Mouse (Mus musculus) embryonic facial prominence, embryonic 13.5 days (tissue): ENCODE results near the gene Lingo2. TPM values are rescaled to one million over a fixed set of nuclear protein-coding genes. Genes with fewer than 3 reads are reported as not detected.

Source experiments
- ATAC-seq: fragments of 200-750 bp; cut with Nextera tagmentation; 2 replicates; pipeline ENCODE4 v1.8.0; 2017; ENCODE audit warnings: low read depth; ENCODE audit not compliant: insufficient number of reproducible peaks, insufficient read depth, low FRiP score, low TSS enrichment
- H3K27ac ChIP-seq: fragments of 300-500 bp; sonication (generic); 2 replicates; pipeline ENCODE4 v1.5.1; 2015; ENCODE audit warnings: moderate library complexity, mild to moderate bottlenecking, inconsistent platforms
- H3K27me3 ChIP-seq: fragments of 300-500 bp; sonication (generic); 2 replicates; pipeline ENCODE4 v1.6.1; 2015; ENCODE audit warnings: mild to moderate bottlenecking, inconsistent platforms
- H3K36me3 ChIP-seq: fragments of 300-500 bp; sonication (generic); 2 replicates; pipeline ENCODE4 v1.6.1; 2015; ENCODE audit warnings: mild to moderate bottlenecking, inconsistent platforms
- H3K4me1 ChIP-seq: fragments of 300-500 bp; sonication (generic); 2 replicates; pipeline ENCODE4 v1.6.1; 2015; ENCODE audit warnings: inconsistent platforms
- H3K4me2 ChIP-seq: fragments of 300-500 bp; sonication (generic); 2 replicates; pipeline ENCODE4 v1.6.1; 2015; ENCODE audit warnings: moderate library complexity, mild to moderate bottlenecking, inconsistent platforms
- H3K4me3 ChIP-seq: fragments of 300-500 bp; sonication (generic); 2 replicates; pipeline ENCODE4 v1.5.1; 2015; ENCODE audit warnings: mild to moderate bottlenecking, inconsistent platforms
- H3K9ac ChIP-seq: fragments of 300-500 bp; sonication (generic); 2 replicates; pipeline ENCODE4 v1.6.1; 2015; ENCODE audit warnings: mild to moderate bottlenecking, inconsistent platforms
- H3K9me3 ChIP-seq: fragments of 300-500 bp; sonication (generic); 2 replicates; pipeline ENCODE4 v1.6.1; 2016; ENCODE audit warnings: inconsistent platforms
- WGBS: fragments of 180-500 bp; shearing (Covaris S2); methylation state at CpG from one replicate; pipeline ENCODE4 v1.1.7; 2015; ENCODE audit warnings: mixed read lengths; 5-methylcytosine and 5-hydroxymethylcytosine counted together
- polyA plus RNA-seq: library from polyadenylated mRNA; unstranded; fragments of >200 nt; fragmentation: Nextera tagmentation; extraction: Ambion mirVana; gene quantifications from 2 replicates; pipeline ENCODE4 v1.2.1, GENCODE M21; 2015

The Lingo2 gene
- polyA plus RNA-seq, 1 experiment from 2014 or later = 6.9 TPM

DNA sequence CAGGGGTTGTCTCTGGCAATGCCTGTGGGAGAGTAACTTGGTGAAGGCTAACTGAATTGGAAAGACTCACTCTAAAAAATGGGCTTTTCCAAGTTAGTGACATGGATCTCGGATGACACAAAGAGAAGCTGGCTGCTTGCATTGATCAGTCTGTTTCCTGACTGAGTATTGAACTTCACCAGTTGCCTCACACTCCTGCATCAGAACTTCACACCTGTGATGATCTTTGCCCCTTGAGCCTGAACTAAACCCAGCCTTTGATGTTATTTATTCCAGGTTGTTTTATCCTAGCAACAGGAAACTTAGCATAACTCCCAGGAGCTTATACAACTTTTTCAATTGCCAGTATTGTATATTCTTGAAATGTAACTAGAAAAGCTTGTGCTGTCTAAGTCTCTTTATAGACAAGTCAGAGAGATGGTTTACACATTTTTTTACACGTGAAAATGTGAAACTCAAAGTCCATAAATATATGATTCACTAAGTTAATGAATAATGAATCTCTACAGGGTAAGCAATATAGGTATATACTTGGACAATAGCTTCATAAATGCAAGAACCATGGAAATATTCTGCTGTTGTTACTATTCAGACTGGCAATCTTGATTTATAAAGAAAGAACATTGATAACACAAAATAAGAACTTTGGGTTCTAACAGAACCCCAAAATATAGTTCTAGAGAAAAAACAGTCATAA, 410.7 kb downstream of the Lingo2 start:
- 55% methylated on average over 2 of the region's 2 CpGs for WGBS
- no peak overlapping the region for H3K9ac ChIP-seq
- no peaks in the 10 kb centered on the region for H3K4me1 ChIP-seq
- no peaks in the 10 kb centered on the region for H3K27me3 ChIP-seq
- no peak overlapping the region for H3K27ac ChIP-seq
- no peaks in the 10 kb centered on the region for H3K36me3 ChIP-seq
- no peak overlapping the region for H3K4me3 ChIP-seq
- no peaks in the 10 kb centered on the region for H3K9me3 ChIP-seq
- H3K4me2 ChIP-seq = no peak overlapping the region
- no peak for ATAC-seq

DNA sequence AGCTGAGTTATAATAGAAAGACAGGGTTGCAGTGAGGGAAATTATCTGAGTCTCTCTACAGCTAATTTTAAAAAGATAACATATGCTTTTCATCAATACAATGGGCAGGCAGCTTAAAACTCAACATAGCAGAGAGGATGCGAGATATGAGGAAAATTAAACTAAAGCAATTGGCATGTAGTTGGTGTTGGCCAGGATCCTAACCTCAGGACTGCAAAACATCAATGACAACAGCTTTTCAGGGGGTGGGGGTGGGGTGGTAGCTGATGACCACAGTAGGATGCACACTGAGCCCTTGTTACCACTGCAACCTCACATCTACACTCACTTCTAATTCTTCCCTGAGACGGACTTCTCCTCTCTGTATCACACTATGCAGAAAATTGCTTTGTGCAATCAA, 417.7 kb downstream of the Lingo2 start:
- no peak overlapping the region for H3K27ac ChIP-seq
- no peak for ATAC-seq

DNA sequence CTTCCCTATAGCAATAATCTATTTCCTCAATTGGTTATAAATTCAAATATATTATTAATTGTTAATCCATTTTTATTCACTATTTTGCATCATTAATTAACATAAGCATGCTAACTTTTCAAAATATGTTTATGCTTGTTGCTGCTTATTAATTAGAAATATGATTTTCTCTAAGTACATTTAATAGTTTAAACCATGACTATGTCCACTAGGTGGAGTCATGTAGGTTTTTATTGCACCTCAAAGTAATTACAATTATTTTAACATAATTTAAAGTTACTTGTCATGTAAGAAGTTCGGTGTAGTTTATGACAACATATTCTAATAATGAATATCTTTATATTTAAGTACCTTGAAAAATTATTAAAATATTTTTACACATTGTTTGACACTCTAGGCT, 461.3 kb downstream of the Lingo2 start:
- 76% methylated on average over 1 of the region's 1 CpGs for WGBS
- H3K4me2 ChIP-seq = no peak overlapping the region
- no peak overlapping the region for H3K27ac ChIP-seq
- no peak overlapping the region for H3K4me3 ChIP-seq
- H3K4me1 ChIP-seq = no peaks in the 10 kb centered on the region
- no peaks in the 10 kb centered on the region for H3K9me3 ChIP-seq
- H3K36me3 ChIP-seq = no peaks in the 10 kb centered on the region
- ATAC-seq = no peak
- H3K9ac ChIP-seq = no peak overlapping the region
- H3K27me3 ChIP-seq = no peaks in the 10 kb centered on the region

More for the DNA sequence above, 417.7 kb downstream of the Lingo2 start:
- H3K36me3 ChIP-seq = no peaks in the 10 kb centered on the region
- H3K9me3 ChIP-seq = no peaks in the 10 kb centered on the region
- H3K27me3 ChIP-seq = no peaks in the 10 kb centered on the region
- H3K4me3 ChIP-seq = no peak overlapping the region
- 64% methylated on average over 2 of the region's 2 CpGs for WGBS
- no peak overlapping the region for H3K9ac ChIP-seq
- H3K4me1 ChIP-seq = no peaks in the 10 kb centered on the region
- no peak overlapping the region for H3K4me2 ChIP-seq

DNA sequence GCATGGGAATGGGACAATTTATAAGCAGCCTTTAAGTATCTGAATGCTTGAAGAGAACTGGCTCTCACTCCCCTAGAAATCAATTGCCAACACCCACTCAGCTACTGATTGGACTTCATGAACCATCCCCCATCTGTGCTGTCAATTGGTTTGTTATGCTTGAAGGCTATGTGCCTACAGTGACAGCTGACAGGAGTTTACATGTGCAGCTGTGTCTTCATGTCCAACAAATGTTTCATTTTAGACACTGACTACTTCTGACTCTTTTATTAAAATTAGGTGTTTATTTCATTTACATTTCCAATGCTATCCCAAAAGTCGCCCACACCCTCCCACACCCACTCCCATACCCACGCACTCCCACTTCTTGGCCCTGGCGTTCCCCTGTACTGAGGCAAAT, 516.3 kb downstream of the Lingo2 start:
- Histone ChIP-seq H3K9ac (no peak overlapping the region), H3K27ac (no peak overlapping the region), H3K27me3 (no peaks in the 10 kb centered on the region), H3K4me2 (no peak overlapping the region), H3K4me3 (no peak overlapping the region), H3K9me3 (no peaks in the 10 kb centered on the region), H3K36me3 (no peaks in the 10 kb centered on the region), H3K4me1 (no peaks in the 10 kb centered on the region)
- ATAC-seq = no peak
- WGBS = 90% methylated on average over 3 of the region's 3 CpGs

DNA sequence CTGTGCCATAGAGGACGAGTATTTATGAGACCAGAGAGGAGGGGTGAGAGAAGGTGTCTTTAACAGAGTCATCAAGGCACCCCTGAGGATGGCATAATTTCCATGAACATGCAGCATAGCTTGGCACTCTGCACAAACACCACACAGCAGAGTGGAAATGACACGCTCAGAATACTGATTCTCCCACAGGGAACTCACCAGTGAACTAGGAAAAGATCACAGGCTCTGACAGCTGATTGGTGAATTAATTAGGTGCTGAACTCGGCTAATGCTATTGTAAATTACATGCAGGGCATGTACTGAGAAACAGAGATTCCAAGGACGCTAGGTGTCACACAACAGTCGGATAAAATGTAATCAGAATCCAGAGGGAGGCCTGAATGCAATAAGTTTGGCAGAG, 525.4 kb downstream of the Lingo2 start:
- 53% methylated on average over 5 of the region's 5 CpGs for WGBS
- no peak overlapping the region for H3K27ac ChIP-seq
- no peaks in the 10 kb centered on the region for H3K36me3 ChIP-seq
- no peaks in the 10 kb centered on the region for H3K9me3 ChIP-seq
- no peak for ATAC-seq
- no peak overlapping the region for H3K9ac ChIP-seq
- H3K4me2 ChIP-seq = no peak overlapping the region
- H3K4me3 ChIP-seq = no peak overlapping the region
- H3K27me3 ChIP-seq = no peaks in the 10 kb centered on the region
- no peaks in the 10 kb centered on the region for H3K4me1 ChIP-seq

DNA sequence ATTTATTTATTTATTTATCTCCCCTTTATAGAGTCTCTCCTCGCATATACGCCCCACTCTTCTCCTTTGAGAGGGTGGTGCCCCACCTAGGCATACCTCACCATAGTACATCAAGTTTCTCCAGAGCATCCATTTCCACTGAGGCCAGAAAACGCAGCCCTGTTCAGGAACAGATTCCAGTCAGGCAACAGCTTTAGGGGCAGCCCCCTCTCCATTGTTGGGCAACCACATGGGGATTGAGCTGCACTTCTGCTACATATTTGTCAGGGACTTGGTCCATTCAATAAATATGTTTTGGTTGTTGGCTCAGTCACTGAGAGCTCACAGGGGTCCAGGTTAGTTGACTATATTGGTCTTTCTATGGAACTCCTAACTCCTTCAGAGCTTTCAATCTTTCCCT, 544.2 kb downstream of the Lingo2 start:
- H3K9ac ChIP-seq = no peak overlapping the region
- no peak overlapping the region for H3K4me2 ChIP-seq
- H3K27me3 ChIP-seq = no peaks in the 10 kb centered on the region
- no peak overlapping the region for H3K27ac ChIP-seq
- no peaks in the 10 kb centered on the region for H3K36me3 ChIP-seq
- ATAC-seq = no peak; the same call in 1 of the 2 replicates
- no peaks in the 10 kb centered on the region for H3K9me3 ChIP-seq
- WGBS = 92% methylated on average over 3 of the region's 3 CpGs
- no peaks in the 10 kb centered on the region for H3K4me1 ChIP-seq
- H3K4me3 ChIP-seq = no peak overlapping the region

DNA sequence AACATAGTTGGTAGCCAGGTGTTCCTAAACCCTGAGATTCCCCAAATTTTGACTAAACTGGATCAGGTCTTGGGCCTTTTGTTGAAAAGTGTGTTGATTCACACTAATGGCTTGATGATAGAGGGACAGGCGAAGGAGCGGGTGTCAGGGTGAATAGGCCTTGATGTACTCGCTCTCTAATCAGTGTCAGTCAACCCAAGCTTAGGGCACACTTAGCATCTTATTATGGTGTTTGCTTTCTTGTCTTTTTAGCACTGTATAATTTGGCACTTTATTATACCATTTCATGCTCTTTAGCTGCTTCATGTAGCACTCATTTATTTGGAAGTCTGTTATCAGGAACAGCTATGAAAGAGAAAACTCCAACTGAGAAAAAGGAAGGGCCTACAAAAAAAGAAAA, 582.6 kb downstream of the Lingo2 start:
- Histone ChIP-seq H3K9ac (no peak overlapping the region), H3K27ac (no peak overlapping the region), H3K4me3 (no peak overlapping the region), H3K4me1 (no peaks in the 10 kb centered on the region), H3K27me3 (no peaks in the 10 kb centered on the region), H3K4me2 (no peak overlapping the region), H3K9me3 (no peaks in the 10 kb centered on the region), H3K36me3 (no peaks in the 10 kb centered on the region)
- WGBS = 77% methylated on average over 3 of the region's 3 CpGs
- ATAC-seq = no peak

DNA sequence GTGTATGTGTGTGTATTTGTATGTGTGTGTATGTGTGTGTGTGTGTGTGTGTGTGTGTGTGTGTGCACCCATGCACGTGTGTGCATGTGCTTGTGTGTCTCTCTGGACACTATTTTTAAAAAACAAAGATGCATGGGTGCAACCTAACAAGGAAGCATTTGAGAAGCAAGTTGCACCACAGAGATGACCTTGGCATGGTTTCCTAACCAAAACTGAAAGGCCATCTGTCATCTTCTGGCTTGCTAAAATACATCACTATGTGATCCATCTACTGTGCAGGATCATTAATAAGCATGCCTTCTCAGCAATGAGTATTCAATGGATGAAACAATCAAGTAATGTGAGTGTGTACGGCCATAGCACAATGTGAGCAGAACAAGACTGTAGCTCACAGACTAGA, 597.1 kb downstream of the Lingo2 start:
- H3K4me3 ChIP-seq = no peak overlapping the region
- H3K4me2 ChIP-seq = no peak overlapping the region
- WGBS = 72% methylated on average over 2 of the region's 2 CpGs
- H3K4me1 ChIP-seq = no peaks in the 10 kb centered on the region
- no peak overlapping the region for H3K27ac ChIP-seq
- H3K9ac ChIP-seq = no peak overlapping the region
- no peak for ATAC-seq
- H3K27me3 ChIP-seq = no peaks in the 10 kb centered on the region
- no peaks in the 10 kb centered on the region for H3K36me3 ChIP-seq
- H3K9me3 ChIP-seq = no peaks in the 10 kb centered on the region

DNA sequence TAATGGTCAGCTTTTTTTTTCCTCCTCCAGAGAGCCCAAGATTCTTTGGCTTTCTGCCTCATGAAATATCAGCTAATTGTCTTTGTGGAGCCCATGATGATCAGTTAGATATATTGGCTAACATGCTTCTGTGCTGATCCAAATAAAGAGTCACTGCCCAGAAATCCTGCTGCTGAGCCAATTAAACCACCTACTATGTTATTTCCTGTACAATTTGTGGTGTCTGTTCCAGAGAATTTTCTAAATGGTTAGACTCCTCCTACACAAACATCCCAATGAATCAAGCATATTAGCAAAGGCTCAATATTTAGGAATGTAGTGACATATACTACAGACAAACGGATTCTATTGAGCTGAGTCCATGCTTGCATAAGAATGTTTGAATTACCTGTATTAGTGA, 619.8 kb downstream of the Lingo2 start:
- H3K4me1 ChIP-seq = no peaks in the 10 kb centered on the region
- H3K9me3 ChIP-seq = no peaks in the 10 kb centered on the region
- 79% methylated on average over 1 of the region's 1 CpGs for WGBS
- no peak overlapping the region for H3K9ac ChIP-seq
- no peaks in the 10 kb centered on the region for H3K27me3 ChIP-seq
- H3K4me3 ChIP-seq = no peak overlapping the region
- no peak for ATAC-seq
- H3K27ac ChIP-seq = no peak overlapping the region
- H3K36me3 ChIP-seq = no peaks in the 10 kb centered on the region
- no peak overlapping the region for H3K4me2 ChIP-seq

DNA sequence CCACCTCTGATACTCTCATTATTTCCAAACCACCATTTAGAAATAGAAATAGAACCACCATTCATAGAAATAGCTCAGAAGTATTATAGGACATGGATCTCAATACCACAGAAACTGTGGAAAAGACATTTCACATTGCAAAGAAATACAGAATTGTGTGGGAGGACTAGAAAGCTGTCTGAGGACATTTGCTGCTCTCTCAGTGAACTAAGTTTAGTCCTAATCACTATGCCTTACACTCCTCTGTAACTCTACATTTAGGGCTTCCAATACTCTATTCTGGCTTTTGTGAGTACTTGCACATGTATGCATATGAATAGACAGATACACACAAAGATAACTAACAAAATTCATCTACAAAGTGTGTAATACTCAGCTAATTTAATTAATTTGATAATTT, 625.9 kb downstream of the Lingo2 start:
- Histone ChIP-seq H3K27ac (no peak overlapping the region), H3K4me3 (no peak overlapping the region), H3K9ac (no peak overlapping the region), H3K4me2 (no peak overlapping the region), H3K9me3 (no peaks in the 10 kb centered on the region), H3K36me3 (no peaks in the 10 kb centered on the region), H3K27me3 (no peaks in the 10 kb centered on the region), H3K4me1 (no peaks in the 10 kb centered on the region)
- ATAC-seq = no peak

DNA sequence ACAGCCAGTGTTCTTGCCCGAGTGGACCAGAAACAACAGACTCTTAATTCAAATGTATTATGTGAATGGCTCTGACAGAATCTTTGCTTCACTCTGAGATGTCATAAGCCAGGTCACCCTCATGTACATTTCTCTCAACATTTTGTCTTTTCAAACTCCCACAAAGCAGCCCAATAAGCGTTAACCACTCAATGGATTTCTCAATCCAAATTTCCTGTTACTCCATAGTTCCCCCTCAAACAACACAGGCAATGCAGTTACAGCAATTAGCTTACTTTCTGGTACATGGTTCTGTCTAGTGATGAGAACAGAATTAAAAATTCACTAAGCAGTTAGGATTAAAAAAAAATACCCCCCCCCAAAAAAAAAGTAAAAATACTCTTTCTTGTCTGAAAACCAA, 638.5 kb downstream of the Lingo2 start:
- 67% methylated on average over 2 of the region's 2 CpGs for WGBS
- H3K4me2 ChIP-seq = no peak overlapping the region
- H3K4me1 ChIP-seq = no peaks in the 10 kb centered on the region
- ATAC-seq = no peak
- no peak overlapping the region for H3K27ac ChIP-seq
- no peaks in the 10 kb centered on the region for H3K27me3 ChIP-seq
- H3K4me3 ChIP-seq = no peak overlapping the region
- no peaks in the 10 kb centered on the region for H3K9me3 ChIP-seq
- no peak overlapping the region for H3K9ac ChIP-seq
- H3K36me3 ChIP-seq = no peaks in the 10 kb centered on the region

DNA sequence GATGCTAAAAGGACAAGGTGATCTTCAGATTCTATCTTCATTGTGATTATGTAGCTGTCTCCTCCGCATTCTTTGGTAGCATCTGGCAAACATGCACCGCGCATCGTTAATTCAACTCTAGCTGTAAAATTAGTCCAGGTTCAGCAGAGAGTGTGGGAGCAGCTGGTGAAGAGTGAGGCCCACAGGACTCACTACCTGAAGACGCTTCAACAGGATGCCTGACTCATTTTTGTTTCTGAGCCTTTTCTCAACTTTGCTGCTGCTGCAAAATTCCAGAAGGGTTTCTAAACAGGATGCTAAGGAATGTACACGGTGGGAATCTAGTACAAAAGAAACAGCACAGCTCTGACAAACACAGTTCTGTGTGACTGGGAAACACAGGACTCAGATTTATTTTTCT, 640.1 kb downstream of the Lingo2 start:
- no peaks in the 10 kb centered on the region for H3K27me3 ChIP-seq
- no peaks in the 10 kb centered on the region for H3K9me3 ChIP-seq
- H3K9ac ChIP-seq = no peak overlapping the region
- ATAC-seq = no peak
- no peaks in the 10 kb centered on the region for H3K36me3 ChIP-seq
- H3K4me3 ChIP-seq = no peak overlapping the region
- H3K4me2 ChIP-seq = no peak overlapping the region
- no peak overlapping the region for H3K27ac ChIP-seq
- 78% methylated on average over 6 of the region's 6 CpGs for WGBS
- no peaks in the 10 kb centered on the region for H3K4me1 ChIP-seq

DNA sequence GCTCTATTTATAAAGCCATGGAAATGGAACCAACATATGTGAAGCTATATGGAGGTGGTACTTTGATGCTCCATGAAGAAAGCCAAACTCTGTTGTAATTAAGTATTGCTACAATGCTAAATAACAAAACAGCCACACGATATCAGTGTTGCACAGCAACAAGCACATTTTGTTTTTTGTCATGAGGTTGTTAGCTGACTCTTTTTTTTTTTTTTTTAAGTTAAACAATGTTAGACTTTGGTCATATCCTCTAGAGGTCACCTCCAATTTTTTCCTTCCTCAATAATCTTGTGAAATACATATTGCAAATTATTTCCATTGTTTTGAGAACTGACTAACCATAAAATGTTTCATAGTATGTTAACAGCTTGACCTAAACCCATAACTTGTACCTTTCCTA, 646.3 kb downstream of the Lingo2 start:
- Histone ChIP-seq H3K36me3 (no peaks in the 10 kb centered on the region), H3K4me3 (no peak overlapping the region), H3K4me1 (no peaks in the 10 kb centered on the region), H3K27ac (no peak overlapping the region), H3K27me3 (no peaks in the 10 kb centered on the region), H3K9ac (no peak overlapping the region), H3K4me2 (no peak overlapping the region), H3K9me3 (no peaks in the 10 kb centered on the region)
- ATAC-seq = no peak
- 86% methylated on average over 1 of the region's 1 CpGs for WGBS
